Mouse (Mus musculus): Measurements from ENCODE around the gene Prdm16. TPM values are rescaled to one million over a fixed set of nuclear protein-coding genes. Genes with fewer than 3 reads are reported as not detected.

Prdm16 gene
- polyA plus RNA-seq, 1 experiment from 2014 or later, result 19.0 TPM

DNA sequence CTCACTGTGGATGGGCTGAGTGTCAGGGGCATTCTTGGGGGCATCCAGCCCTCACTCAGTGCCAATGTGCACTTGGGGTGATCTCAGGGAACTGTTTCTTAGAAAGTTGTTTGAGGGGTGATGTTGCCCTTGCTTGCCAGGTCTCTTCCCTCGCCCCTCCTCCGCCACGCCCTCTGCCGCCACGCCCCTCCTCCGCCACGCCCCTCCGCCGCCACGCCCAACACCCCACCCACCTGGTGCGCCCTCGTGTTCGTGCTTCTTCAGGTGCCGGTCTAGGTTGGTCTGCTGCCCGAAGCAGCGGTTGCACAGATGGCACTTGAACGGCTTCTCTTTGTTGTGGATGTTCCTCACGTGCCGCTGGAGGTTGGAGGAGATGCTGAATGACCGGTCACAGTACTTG lies 308.2 kb downstream of the Prdm16 start:
- H3K4me3 ChIP-seq (replicated peaks; ENCODE audit: low read depth, low read length), result no peak overlapping the region
- peaks cover 23% of the 10 kb centered on the region for H3K27me3 ChIP-seq (ENCODE audit: insufficient read depth, low read length)
- 0 out of 2 replicates have a peak, but pooled peaks have one; percentile 18 for ATAC-seq (replicated peaks; ENCODE audit: low FRiP score, low read depth)
- no peak overlapping the region for H3K9ac ChIP-seq (ENCODE audit: low read depth, low read length)
- H3K36me3 ChIP-seq (ENCODE audit: insufficient read depth, low read length), result no peaks in the 10 kb centered on the region
- H3K4me1 ChIP-seq (replicated peaks; ENCODE audit: insufficient read depth, low read length), result 0 out of 2 replicates have a peak, but pooled peaks cover 3% of the 10 kb centered on the region
- no peaks in the 10 kb centered on the region for H3K9me3 ChIP-seq (replicated peaks; ENCODE audit: low read length)
- no peak overlapping the region for H3K27ac ChIP-seq
- TF ChIP-seq CTCF (IDR thresholded peaks at IDR 0.05; ENCODE audit: low read depth), result no peak
- no peak for DNase-seq (ENCODE audit: low spot score)
- no peak overlapping the region for H3K4me2 ChIP-seq (ENCODE audit: low read length)
- 9% methylated on average over 16 of the region's 20 CpGs for WGBS

DNA sequence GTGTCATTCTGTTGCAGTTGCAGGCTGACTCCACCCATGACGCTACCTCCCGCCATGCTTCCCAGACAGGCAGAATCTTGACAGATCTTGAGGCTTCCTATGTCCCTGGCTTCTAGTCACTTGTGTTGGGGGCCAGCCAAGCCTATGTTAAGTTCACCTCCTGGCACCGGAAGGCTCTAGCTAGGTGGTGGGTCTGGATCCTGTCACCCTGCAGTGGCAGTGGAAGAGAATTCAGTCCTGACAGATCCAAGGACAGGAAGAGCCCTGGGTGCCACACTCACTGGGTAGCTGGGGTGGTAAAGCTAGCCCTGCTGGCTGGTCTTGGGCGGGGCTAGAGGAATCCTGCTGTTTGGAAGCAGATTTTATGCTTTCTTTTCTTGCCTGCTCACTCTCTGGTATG lies 311.3 kb downstream of the Prdm16 start:
- ATAC-seq (replicated peaks; ENCODE audit: low FRiP score, low read depth), result no peak
- H3K4me1 ChIP-seq (replicated peaks; ENCODE audit: insufficient read depth, low read length), result no peaks in the 10 kb centered on the region
- TF ChIP-seq CTCF (IDR thresholded peaks at IDR 0.05; ENCODE audit: low read depth), result no peak
- no peak overlapping the region for H3K27ac ChIP-seq
- 68% methylated on average over 4 of the region's 4 CpGs for WGBS
- no peak overlapping the region for H3K4me3 ChIP-seq (replicated peaks; ENCODE audit: low read depth, low read length)
- H3K36me3 ChIP-seq (ENCODE audit: insufficient read depth, low read length), result no peaks in the 10 kb centered on the region
- H3K9me3 ChIP-seq (replicated peaks; ENCODE audit: low read length), result no peaks in the 10 kb centered on the region
- H3K9ac ChIP-seq (ENCODE audit: low read depth, low read length), result no peak overlapping the region
- no peak for DNase-seq (ENCODE audit: low spot score)
- H3K27me3 ChIP-seq (ENCODE audit: insufficient read depth, low read length), result peaks cover 14% of the 10 kb centered on the region; the same call in 1 of the 2 replicates
- no peak overlapping the region for H3K4me2 ChIP-seq (ENCODE audit: low read length)

DNA sequence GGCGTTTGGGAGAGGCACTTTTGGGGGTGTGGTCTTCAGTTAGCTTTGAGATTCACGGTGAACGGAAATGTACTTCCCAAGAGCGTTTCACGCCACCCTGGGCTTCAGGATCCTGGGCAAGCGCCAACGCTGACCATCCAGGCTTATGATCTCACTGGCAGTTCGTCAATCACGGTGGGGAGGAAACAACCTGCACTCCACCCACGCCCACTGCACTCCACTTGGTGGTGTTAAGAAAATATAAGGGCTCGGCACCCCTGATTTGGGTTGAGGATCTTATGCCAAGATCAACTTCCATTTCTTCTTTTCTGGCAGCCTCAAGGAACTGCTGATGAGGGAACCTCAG lies 323.1 kb downstream of the Prdm16 start:
- no peak overlapping the region for H3K27ac ChIP-seq
- DNase-seq (ENCODE audit: low spot score) (no peak), ATAC-seq (replicated peaks; ENCODE audit: low FRiP score, low read depth) (no peak)
- no peak overlapping the region for H3K4me3 ChIP-seq (replicated peaks; ENCODE audit: low read depth, low read length)
- H3K4me2 ChIP-seq (ENCODE audit: low read length), result no peak overlapping the region
- H3K4me1 ChIP-seq (replicated peaks; ENCODE audit: insufficient read depth, low read length), result no peaks in the 10 kb centered on the region
- TF ChIP-seq CTCF (IDR thresholded peaks at IDR 0.05; ENCODE audit: low read depth), result no peak
- no peaks in the 10 kb centered on the region for H3K36me3 ChIP-seq (ENCODE audit: insufficient read depth, low read length)
- H3K27me3 ChIP-seq (ENCODE audit: insufficient read depth, low read length), result no peaks in the 10 kb centered on the region
- WGBS, result 72% methylated on average over 11 of the region's 11 CpGs
- H3K9ac ChIP-seq (ENCODE audit: low read depth, low read length), result no peak overlapping the region
- H3K9me3 ChIP-seq (replicated peaks; ENCODE audit: low read length), result no peaks in the 10 kb centered on the region

DNA sequence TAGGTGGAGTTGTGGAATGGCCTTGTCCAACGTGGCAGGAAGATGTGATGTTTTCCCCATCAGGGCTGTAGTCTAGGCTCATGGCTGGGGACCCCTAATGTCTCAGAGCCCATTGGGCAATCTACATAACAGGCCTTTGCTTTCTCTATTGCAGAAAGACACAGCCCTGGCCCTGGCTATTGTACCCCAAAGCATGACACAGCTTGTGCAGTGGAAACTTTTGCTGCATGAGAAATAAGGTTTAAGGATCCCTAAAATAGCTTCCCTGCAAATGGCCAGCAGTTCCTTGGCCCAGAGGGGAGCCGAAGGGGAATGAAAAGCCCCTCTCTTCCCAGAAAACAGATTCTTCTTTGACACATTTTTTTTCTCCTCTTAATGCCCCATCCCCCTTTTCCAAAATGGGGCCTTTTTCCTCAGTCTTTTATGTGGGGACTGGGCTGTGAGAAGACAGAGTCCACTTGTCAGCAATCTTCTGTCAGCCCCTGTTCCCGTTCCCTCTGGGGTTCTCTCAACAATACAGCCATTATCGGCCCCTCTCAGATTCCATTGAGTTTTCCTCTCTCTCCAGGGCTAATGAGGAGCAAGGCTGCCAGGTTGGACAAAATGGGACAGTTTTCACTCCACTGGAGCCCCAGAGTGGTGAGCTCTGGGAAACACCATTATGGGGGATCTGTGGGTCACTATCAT lies 323.6 kb downstream of the Prdm16 start:
- no peaks in the 10 kb centered on the region for H3K4me1 ChIP-seq (replicated peaks; ENCODE audit: insufficient read depth, low read length)
- no peak for ATAC-seq (replicated peaks; ENCODE audit: low FRiP score, low read depth)
- H3K4me3 ChIP-seq (replicated peaks; ENCODE audit: low read depth, low read length), result no peak overlapping the region
- no peak overlapping the region for H3K9ac ChIP-seq (ENCODE audit: low read depth, low read length)
- H3K9me3 ChIP-seq (replicated peaks; ENCODE audit: low read length), result no peaks in the 10 kb centered on the region
- H3K27me3 ChIP-seq (ENCODE audit: insufficient read depth, low read length), result no peaks in the 10 kb centered on the region
- H3K4me2 ChIP-seq (ENCODE audit: low read length), result no peak overlapping the region
- TF ChIP-seq CTCF (IDR thresholded peaks at IDR 0.05; ENCODE audit: low read depth), result no peak
- H3K27ac ChIP-seq, result no peak overlapping the region
- DNase-seq (ENCODE audit: low spot score), result no peak
- H3K36me3 ChIP-seq (ENCODE audit: insufficient read depth, low read length), result no peaks in the 10 kb centered on the region
- WGBS, result 68% methylated on average over 4 of the region's 4 CpGs

DNA sequence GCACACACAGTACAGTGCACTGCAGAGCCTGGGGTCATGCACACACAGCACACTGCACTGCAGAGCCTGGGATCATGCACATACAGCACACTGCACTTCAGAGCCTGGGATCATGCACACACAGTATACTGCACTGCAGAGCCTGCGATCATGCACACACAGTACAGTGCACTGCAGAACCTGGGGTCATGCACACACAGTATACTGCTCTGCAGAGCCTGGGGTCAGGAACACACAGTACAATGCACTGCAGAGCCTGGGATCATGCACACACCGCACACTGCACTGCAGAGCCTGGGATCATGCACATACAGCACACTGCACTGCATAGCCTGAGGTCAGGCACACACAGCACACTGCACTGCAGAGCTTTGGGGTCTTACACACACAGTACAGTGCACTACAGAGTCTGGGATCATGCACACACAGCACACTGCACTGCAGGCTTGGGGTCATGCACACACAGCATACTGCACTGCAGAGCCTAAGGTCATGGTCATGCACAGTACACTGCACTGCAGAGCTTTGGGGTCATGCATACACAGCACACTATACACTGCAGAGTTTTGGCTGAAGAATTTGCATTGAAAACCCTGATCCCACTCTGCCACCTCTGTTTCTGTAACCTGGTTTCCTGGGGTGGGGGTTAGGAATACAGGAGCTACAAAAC lies 324.4 kb downstream of the Prdm16 start:
- Histone ChIP-seq H3K4me1 (replicated peaks; ENCODE audit: insufficient read depth, low read length) (no peaks in the 10 kb centered on the region), H3K9ac (ENCODE audit: low read depth, low read length) (no peak overlapping the region), H3K4me3 (replicated peaks; ENCODE audit: low read depth, low read length) (no peak overlapping the region), H3K36me3 (ENCODE audit: insufficient read depth, low read length) (no peaks in the 10 kb centered on the region), H3K4me2 (ENCODE audit: low read length) (no peak overlapping the region), H3K27ac (no peak overlapping the region), H3K27me3 (ENCODE audit: insufficient read depth, low read length) (no peaks in the 10 kb centered on the region), H3K9me3 (replicated peaks; ENCODE audit: low read length) (no peaks in the 10 kb centered on the region)
- ATAC-seq (replicated peaks; ENCODE audit: low FRiP score, low read depth), result 0 out of 2 replicates have a peak, but pooled peaks have one; percentile 33
- no peak for TF ChIP-seq CTCF (IDR thresholded peaks at IDR 0.05; ENCODE audit: low read depth)
- 87% methylated on average over 2 of the region's 2 CpGs for WGBS
- DNase-seq (ENCODE audit: low spot score), result no peak

DNA sequence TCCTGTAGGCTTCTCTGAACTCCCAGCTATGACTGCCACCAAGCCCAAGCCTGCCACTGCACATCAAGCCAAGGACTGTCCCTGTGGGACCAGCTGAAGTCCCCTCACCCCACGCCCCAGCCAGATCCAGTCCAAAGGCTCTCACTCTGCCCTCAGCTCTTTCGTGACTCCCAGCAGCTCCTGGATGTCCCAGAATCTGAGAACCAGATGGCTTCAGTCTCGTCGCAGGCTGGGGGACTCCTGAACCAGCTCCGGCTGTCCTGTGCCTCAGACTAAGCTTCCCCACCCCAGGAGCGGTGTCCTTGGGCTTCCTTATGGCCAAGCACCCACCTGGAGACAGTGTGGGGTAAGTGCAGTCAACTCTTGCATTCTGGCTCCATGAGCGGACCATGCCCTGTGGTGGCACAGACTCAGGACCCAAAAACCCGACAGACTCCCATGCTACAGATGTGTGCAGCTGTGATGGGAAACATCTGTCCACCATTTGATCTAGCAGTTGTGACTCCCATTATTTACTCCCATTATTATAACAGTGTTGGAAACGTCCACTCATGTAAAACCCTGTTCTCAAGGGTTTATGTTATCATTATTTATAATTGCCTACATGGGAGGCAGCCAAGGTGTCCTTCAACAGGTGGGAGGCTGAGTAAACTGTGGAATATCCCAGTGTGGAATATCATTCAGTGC lies 326.0 kb downstream of the Prdm16 start:
- Histone ChIP-seq H3K36me3 (ENCODE audit: insufficient read depth, low read length) (no peaks in the 10 kb centered on the region), H3K27ac (no peak overlapping the region), H3K27me3 (ENCODE audit: insufficient read depth, low read length) (no peaks in the 10 kb centered on the region), H3K4me3 (replicated peaks; ENCODE audit: low read depth, low read length) (no peak overlapping the region), H3K9me3 (replicated peaks; ENCODE audit: low read length) (no peaks in the 10 kb centered on the region), H3K4me2 (ENCODE audit: low read length) (no peak overlapping the region), H3K4me1 (replicated peaks; ENCODE audit: insufficient read depth, low read length) (no peaks in the 10 kb centered on the region), H3K9ac (ENCODE audit: low read depth, low read length) (no peak overlapping the region)
- 56% methylated on average over 9 of the region's 9 CpGs for WGBS
- ATAC-seq (replicated peaks; ENCODE audit: low FRiP score, low read depth) (no peak), DNase-seq (ENCODE audit: low spot score) (no peak)
- no peak for TF ChIP-seq CTCF (IDR thresholded peaks at IDR 0.05; ENCODE audit: low read depth)

All from kidney, postnatal 0 days (tissue).